Mouse (Mus musculus): ENCODE measurements around the gene 0610040J01Rik.

Gene 0610040J01Rik

DNA sequence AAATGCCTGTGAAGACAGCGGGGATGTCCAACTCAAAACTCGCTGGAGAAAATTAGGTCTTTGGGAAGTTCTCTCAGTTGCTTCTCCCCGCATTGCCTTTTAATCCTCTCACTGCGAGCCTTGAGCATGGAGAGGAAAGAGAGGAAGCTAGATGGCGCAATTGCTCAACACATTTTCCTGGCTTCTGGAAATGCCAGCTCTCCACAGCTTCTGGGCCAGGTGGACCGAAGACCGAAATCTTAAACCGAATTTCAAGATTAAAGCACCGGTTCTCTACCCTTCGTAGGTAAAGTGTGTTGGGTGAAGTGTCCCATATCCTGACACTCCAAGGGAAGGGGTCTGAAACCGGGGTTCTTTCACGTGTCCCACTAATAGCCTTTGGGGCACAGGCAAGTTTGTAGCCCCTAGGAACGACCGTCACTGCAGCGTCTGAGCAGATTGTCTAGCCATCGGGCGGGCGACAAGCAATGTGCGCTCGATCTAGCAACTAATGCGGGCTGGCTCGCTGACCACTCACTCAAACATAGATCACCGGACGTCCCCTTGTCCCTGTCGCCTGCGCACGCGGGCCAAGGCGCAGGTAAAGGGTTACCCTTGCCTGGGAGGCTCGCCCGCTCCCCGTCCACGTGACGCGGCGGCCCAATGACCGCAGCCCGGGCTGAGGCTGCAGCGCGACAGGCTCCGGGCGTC, at the start of gene 0610040J01Rik:
0610040J01Rik (plus strand) TSS at position 545 of the 690 bp plus-strand sequence.
- in situ Hi-C loops (cut with MboI; ENCODE audit: unreplicated experiment in 2 of 2), result loop anchor here (5.0 to 10.0 kb wide), 4 partner anchors 75 to 993 kb away; partner anchors contain the start of gene Klf3 (in 1 of the 2)

DNA sequence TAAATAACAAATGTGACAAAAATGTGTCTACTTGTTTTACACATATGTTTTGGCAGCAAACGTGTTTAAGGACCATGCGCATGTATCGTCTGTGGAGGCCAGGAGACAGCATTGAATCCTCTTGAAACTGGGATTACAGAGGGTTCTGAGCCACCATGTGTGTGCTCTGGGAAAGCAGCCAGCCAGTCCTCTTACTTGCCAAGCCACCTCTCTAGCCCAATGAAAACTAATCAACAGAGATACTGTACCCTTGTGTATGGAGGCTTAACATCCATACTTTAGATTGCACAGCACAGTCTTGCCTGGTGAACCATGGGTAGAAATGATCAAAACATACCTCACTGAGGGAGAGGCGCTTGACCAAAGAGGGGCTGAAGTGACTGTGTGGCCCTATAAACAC, 46.3 kb upstream of the 0610040J01Rik start:
- in situ Hi-C loops (cut with MboI; ENCODE audit: unreplicated experiment in 2 of 2), result loop anchor here (5.0 to 25.0 kb wide), 2 partner anchors 864 to 1154 kb away; no protein-coding TSS in a partner anchor

DNA sequence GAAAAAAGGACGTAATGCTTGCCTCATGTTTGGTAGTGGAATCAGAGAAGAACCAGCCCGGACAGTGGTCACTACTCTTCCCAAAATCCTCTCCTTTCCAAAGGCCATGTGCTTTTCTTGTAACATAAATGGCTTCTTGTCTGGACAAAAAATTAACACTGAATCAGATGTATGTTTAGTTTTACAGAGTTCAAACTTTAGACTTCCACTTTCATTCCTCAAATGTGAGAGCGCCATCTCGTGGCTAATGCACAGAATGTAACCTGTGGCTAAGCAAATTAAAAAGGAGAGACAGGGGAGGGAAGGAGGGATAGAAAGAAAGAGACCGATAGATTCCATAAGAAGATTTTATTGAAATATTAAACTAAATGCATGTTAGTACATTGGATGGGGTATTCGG, 45.4 kb upstream of the 0610040J01Rik start:
- in situ Hi-C loops (cut with MboI; ENCODE audit: unreplicated experiment in 2 of 2), result loop anchor here (5.0 to 25.0 kb wide), 2 partner anchors 864 to 1154 kb away; no protein-coding TSS in a partner anchor

DNA sequence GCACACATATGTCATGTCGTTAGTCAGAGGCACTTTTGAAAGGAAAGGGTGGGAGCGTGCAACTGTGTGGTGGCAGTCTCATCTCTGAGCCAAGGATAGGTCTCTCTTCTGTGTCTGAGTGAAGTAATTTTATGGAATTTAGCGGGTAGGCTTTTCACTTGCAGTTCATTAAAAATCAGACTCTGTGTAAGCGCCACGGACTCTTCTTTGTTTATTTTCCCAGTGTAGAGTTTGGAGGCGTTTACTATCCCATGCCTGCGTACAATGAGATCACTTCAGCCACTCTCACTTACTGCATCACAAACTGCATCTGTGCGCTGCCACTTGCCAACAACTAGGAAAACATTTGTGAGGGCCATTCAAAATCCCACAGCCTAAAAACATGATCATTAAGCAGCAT, 44.7 kb upstream of the 0610040J01Rik start:
- in situ Hi-C loops (cut with MboI; ENCODE audit: unreplicated experiment in 2 of 2), result loop anchor here (5.0 to 25.0 kb wide), 2 partner anchors 865 to 1155 kb away; no protein-coding TSS in a partner anchor

DNA sequence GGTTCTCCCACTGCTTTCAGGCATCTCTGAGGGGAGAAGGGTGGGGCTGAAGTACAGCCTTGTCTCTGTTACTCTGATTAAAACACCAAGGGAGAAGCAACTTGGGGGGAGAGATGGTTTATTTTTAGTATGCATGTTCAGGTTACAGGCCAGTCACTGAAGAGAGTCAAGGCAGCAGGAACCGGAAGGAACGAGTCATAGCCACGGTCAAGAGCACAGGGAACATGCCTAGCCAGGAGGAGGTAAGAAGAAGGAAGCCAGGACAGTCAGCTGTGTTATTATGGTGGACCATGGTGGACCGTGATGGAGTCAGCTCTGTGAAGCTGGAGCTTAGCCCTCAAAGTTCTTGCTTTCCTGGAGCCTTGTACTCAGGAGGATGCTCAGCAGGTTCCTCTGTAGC, 43.9 kb upstream of the 0610040J01Rik start:
- in situ Hi-C loops (cut with MboI; ENCODE audit: unreplicated experiment in 2 of 2), result loop anchor here (5.0 to 25.0 kb wide), 2 partner anchors 866 to 1156 kb away; no protein-coding TSS in a partner anchor

DNA sequence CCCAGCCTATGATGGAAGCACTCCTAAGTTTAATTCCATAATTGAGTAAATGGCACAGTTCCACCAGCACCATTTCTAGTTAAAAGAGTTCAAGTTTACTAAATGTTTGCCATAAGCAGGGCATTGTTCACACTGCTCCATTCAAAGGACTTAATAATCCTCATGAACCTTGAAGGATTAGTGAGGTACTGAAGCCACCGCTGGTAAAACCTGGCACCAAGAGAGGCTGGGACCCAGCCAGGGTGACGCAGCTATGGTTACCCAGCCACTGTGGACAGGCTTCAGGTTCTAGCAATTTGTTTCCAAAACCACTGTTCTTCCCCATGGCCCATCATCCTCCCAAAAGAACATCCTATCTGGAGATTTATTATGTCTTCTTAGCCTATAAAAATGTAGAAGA, 39.2 kb upstream of the 0610040J01Rik start:
- in situ Hi-C loops (cut with MboI; ENCODE audit: unreplicated experiment in 2 of 2), result loop anchor here in 1 of 2 experiments (25.0 kb wide), 1 partner anchor 1161 kb away; no protein-coding TSS in a partner anchor

DNA sequence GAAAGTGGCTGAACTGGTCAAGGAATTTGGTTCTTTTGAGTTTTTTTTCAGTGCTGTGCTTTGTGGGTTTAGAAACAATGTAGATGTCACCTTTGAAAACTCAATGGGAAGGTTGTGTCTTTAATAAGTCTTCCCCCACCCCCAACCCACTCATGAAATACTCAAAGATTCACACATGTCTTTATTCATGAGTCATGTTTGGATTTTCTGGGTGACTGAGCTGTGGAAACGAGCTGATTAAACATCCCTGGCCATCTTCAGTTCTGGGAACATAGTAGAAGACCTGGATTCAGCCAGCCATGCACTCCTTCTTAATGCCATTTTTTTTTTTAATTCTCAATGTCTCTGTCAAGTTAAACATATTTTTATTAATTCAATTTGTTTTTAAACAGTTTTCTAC, 38.6 kb upstream of the 0610040J01Rik start:
- in situ Hi-C loops (cut with MboI; ENCODE audit: unreplicated experiment in 2 of 2), result loop anchor here in 1 of 2 experiments (25.0 kb wide), 1 partner anchor 1161 kb away; no protein-coding TSS in a partner anchor

DNA sequence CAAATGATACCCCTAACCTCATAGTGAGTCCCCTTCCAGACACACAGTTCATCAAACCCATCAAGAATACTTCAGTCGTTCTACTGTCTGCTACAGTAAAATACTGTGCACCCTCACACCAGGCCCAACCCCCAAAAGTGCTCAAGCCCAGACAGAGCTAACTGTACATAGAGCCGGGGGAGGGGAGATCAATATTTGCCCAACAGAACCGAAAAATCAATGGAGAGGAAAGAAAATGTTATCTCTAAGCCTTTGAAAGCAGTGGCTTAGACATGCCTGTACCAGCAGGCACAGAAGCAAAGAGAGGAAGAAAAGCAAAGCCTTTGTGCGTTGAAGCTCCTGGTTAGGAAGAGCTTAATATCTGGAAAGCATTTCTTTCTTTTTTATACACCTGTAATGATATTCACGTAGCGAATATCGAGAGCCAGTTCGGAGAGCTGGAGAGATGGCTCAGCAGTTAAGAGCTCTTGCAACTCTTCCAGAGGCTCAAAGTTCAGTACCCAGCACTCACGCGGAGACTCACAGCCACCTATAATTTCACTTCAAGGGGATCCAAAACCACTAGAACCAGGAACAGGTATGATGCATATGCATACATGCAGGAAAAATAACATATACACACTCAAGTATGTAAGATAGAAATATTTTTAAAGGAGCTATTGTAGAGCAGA, 23.9 kb upstream of the 0610040J01Rik start:
- in situ Hi-C loops (cut with MboI; ENCODE audit: unreplicated experiment in 2 of 2), result no loop called here

DNA sequence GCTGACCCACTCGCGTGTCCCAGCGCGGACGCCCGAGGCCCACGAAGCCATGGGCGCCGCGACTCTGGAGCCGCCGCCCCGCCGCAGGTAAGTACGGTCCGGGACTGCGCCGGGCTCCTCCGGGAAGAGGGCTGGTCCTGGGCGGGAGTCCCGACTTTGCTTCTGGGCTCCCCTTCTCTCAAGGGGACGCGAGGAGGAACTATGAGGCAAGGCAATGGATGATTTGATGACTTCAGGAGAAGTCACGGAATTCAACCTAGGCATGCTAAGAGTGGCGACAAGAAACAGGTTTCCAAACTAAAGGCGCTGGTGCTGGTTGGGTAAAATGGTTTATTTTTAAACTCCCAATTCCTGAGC, 324 bp downstream of the 0610040J01Rik start:
- in situ Hi-C loops (cut with MboI; ENCODE audit: unreplicated experiment in 2 of 2), result loop anchor here (5.0 to 10.0 kb wide), 4 partner anchors 75 to 992 kb away; partner anchors contain the start of gene Klf3 (in 1 of the 2)

DNA sequence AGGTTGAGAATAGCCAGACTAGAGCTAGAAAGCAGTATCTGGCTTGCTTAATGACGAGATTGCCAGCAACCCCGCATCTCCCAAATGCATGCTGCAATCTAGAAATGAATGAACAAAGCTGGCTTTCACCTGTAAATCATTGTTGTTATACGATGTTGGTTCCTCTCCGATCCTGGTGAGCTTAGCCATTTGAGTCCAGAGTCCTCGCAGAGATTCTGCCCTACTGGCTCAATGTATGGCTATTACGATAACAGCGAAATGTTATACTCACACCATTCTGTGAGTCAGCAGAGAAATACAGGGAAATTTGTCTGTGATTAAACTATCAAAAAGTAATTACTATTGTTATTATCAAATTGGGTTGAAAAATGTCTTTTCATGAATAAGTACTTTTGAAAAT, 4.5 kb downstream of the 0610040J01Rik start:
- in situ Hi-C loops (cut with MboI; ENCODE audit: unreplicated experiment in 2 of 2), result loop anchor here in 1 of 2 experiments (10.0 kb wide), 2 partner anchors 458 to 988 kb away; partner anchors contain the start of gene Klf3

DNA sequence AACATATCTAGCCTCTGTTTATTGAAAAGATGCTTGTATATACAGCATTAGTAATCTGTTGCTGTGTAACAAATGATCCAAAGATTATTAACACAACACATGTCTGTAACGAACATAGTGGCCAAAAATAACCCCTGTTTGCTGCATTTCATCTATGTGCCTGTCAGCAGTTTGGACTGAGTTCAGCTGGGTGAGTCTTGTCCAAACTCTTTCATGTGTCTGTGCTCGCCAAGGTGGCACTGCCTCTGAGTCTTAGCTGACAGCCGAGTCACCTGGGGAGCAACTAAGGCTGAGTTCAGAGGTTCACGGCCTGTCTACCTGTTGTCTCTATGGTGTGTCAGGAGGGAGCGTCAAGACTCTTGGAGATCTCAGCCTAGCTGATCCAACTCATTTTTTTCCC, 5.1 kb downstream of the 0610040J01Rik start:
- in situ Hi-C loops (cut with MboI; ENCODE audit: unreplicated experiment in 2 of 2), result loop anchor here in 1 of 2 experiments (10.0 kb wide), 2 partner anchors 458 to 988 kb away; partner anchors contain the start of gene Klf3

DNA sequence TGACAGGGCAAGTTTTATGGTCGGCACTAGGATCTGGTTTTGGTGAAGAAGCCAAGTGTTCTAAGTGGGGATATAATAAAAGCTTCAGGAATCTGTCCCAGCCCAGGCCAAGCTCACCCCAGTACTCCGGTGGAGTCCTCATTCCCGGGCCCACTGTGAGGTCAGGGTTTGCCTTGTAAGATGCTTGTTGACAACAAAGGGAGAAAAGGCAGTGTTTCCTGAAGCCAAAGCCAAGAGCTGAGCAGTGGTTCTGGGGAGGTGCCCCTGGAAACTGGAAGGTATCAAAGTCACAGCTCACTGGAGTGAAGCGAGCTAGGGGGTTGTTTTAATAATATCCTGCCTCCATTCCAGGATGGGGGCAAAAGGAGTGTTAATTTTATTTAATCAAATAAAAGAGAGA, 6.8 kb downstream of the 0610040J01Rik start:
- in situ Hi-C loops (cut with MboI; ENCODE audit: unreplicated experiment in 2 of 2), result loop anchor here in 1 of 2 experiments (10.0 kb wide), 2 partner anchors 456 to 986 kb away; partner anchors contain the start of gene Klf3

DNA sequence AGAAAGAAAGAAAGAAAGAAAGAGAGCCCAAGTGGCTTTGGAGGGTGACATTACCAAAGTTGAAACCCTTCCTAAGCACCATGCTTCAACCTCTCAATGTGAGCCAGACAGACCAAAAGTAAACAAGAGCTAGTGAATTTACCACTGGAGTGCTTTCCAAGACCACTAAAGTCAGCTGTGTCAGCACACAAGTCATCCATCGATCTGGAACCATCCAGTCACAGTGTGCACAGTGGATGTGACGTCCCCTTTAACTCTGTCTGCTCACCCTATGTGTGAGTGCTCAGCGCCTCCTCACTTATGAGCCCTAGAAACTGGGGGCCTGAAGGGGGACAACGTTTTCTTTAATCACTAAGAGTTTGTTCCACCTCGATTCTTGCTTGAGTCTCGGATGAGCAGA, 7.4 kb downstream of the 0610040J01Rik start:
- in situ Hi-C loops (cut with MboI; ENCODE audit: unreplicated experiment in 2 of 2), result loop anchor here in 1 of 2 experiments (10.0 kb wide), 2 partner anchors 455 to 985 kb away; partner anchors contain the start of gene Klf3

DNA sequence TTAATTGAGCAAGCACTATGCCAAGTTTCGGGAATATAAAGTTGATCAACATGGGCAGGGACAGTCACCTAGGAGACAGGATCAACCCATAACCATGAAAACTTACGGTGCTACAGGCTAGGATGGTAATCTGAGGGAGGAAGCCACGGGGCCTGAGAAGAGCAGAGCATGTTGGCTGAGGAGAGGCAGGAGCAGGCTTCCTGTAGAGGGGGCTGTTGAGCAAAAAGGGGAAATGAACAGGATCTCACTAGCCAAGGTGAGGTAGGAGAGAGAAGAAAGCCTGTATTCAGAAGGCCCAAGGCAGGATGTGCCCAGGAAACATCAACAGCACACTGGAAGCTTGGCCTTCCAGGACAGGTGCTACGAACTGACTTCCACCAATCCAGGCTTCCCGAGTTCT, 9.0 kb downstream of the 0610040J01Rik start:
- in situ Hi-C loops (cut with MboI; ENCODE audit: unreplicated experiment in 2 of 2), result no loop called here

DNA sequence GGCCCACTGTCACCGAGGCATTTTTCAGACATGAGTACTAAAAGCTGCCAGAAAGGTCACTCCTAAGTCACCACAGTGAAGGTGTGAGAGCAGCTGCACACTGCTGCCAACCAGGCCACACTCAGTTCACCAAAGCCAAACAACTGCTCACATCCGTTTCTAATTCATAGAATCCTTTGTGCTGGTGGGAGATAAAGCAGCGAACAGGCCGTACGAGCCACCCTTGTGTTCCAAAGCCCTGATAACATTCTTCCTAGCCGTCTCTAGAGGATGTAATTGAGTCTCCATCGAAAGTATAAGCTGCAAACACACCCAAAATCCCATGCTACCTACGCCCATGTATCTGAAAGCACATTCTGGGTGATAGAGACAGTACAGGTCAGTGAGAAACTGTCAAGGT, 9.7 kb downstream of the 0610040J01Rik start:
- in situ Hi-C loops (cut with MboI; ENCODE audit: unreplicated experiment in 2 of 2), result no loop called here

DNA sequence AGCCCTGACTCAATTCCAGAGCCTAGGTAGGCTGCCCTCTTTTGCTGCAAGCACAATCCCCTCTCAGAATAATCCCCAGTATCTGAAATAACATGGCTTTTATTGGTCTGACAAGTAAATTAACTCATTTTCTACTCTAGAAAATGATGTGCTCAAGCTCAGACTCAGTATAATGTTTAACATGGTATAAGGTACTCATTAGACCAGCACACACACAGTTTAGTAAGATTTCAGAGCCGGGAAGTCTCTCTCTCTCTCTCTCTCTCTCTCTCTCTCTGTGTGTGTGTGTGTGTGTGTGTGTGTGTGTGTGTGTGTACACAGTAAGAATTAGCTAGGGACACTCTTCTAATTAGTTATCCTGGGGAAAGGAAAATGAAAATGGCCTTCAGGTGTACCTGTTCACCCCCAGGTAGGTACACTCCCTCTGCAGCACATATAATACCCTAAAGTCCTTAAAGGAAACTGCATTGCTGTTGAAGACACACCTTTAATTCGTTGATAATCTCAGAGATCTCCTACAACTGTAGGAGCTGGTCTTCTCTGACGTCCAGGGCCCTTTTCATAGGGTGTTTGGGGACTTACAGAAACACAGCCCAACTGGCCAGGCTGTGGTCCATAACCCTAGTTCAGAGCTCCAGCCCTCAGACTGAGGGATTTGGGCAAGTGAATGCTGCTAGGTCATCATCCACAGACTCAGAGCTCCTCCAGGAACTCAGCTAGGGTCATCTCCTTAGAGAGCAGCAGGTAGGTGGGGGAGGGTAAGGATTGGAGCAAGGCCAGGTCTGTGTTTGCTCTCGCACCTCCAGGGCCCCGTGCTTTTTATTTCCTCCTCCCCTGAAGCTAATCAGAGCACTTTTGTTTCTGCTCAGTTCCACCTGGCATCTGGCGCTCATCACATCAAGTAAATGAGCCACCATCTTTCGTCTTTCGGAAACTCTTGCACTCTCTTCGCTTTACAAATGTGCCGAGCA, 11.5 kb downstream of the 0610040J01Rik start:
- in situ Hi-C loops (cut with MboI; ENCODE audit: unreplicated experiment in 2 of 2), result no loop called here

DNA sequence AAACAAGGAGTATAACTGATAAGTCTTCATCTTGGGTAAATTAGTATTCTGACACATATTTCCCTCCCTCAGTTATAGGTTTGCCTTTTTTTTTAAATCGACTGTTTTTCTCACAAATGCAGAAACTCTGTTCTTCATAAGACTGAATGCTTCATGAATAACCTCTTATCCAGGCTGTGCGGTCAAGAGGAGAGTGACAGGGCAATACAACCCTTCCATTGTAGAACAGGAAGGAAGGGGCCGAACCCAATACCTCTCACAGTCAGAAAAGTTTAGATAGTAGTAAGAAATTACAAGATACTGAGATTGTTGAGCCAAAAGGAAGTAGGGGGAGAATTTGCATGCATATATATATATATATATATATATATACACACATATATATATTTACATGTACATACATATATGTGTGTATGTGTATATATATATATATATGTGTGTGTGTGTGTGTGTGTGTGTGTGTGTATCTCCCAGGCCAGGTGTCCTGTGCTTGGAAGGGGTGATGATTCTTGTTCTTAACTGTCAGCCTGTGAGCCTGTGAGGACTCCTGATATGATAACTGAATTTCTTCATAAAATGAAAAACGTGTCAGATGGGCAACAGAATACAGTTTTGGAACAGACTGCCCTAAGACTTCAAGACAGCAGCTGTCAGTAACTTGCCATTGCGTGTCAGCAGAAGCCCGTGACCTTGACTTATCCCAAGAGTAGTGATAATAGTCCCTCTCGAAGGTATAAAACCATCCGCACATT, 12.6 kb downstream of the 0610040J01Rik start:
- in situ Hi-C loops (cut with MboI; ENCODE audit: unreplicated experiment in 2 of 2), result no loop called here

DNA sequence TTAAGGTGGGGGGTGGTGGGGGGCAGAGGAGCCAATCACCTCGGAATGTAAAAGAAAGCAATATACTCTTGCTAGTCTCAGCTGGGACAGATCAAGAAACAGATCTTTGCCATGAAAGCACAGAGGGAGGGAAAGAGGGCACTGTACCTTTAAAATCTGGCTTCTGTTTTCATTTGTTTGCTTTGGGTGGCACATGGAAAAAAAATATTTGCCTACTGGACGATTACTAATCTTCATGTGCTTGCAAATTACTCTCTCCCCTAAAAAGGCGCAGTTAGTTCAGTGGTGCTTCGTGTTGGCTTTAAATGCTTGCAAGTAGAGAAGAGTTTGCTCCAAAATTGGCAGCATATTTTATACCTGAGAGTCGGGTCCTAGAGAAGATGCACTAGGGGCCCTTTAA, 13.7 kb downstream of the 0610040J01Rik start:
- in situ Hi-C loops (cut with MboI; ENCODE audit: unreplicated experiment in 2 of 2), result no loop called here

DNA sequence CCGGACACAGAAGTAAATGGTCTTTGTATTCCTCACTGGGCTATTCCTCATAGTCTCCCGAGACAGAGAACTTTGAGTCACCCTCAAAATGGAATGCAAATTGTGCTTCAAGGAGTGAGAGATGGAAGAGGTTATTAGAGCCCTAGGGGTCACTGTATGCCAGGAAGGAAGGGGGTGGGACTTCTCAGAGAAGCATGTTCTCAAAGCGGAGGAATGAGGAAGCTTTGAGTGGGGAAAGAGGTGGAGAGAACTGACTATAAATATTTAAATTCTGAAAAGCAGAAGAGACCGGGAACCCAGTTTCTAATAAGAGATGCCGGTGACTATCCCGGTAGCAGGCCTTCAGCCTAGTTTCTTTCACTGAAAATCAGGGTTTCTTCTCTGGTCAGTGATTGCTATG, 14.8 kb downstream of the 0610040J01Rik start:
- in situ Hi-C loops (cut with MboI; ENCODE audit: unreplicated experiment in 2 of 2), result no loop called here

All from v-Abl transformed pro-B cells (cell line).